Mouse (Mus musculus) kidney, adult 8-10 months (tissue): ENCODE data around the gene Fem1a.

Source experiments
- DNase-seq, 2 experiments: peaks; one replicate each; pipeline ENCODE4 v3.0.0; 2022

Fem1a gene

DNA sequence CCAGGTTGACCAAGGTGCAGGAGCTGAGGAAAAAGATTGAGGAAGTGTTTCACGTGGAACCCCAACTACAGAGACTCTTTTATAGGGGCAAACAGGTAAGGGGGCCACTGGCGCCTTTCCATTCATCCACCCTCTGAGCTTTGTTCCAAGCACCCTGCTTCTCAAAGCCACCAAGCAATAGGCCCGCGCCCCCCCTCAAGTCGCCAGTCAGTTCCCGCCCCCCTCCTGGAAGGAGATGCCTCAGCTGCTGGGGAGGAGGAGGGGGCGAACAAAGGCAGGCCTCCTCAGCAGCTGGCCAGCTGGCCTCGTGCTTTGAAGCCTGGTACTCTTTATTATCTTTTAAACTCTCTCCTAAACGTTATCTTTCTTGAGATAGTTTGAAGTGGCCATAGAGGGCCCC, 48.5 kb downstream of the Fem1a start:
- no peak for DNase-seq

DNA sequence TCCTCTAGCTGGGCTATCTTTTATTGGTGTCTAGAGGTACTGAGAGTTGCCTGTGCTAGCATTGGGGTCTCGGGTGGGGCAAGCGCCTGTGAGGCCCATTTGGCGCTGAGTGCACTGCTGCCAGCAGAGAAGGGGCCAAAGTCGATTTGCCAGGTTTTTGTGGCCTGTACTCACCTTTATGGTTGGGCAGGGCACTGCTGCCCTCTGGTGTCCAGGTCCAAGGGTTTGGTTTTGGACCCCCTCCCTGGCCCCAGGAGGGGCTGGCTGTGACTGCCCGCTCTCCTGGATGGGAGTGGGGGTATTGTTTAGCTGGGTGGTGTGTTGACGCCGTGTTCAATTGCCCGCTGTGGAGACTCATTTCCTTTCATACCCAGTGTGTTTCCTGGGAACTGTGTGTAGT, 49.2 kb downstream of the Fem1a start:
- peak in 1 of 2 experiments; percentile 59 for DNase-seq

DNA sequence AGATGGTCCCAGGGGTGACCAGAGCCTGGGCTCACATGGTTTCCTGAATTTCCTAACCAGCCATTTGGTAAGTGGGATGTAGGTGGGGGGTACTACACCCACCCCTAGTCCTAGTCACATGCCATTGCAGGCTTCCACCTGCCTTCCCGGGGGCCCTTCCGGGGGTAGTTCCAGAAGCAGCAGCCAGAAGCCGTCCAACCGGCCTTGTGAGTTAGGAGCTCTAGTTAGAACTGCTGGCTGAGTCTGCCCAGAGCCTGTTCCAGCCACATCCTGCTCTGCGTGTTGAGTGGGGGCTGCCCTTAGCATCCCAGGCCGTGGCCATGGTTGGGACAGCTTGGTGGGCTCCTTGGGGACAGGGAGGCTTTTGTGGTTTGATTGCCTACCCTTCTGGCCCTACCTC, 51.5 kb downstream of the Fem1a start:
- DNase-seq: peak; percentile 63 to 73

DNA sequence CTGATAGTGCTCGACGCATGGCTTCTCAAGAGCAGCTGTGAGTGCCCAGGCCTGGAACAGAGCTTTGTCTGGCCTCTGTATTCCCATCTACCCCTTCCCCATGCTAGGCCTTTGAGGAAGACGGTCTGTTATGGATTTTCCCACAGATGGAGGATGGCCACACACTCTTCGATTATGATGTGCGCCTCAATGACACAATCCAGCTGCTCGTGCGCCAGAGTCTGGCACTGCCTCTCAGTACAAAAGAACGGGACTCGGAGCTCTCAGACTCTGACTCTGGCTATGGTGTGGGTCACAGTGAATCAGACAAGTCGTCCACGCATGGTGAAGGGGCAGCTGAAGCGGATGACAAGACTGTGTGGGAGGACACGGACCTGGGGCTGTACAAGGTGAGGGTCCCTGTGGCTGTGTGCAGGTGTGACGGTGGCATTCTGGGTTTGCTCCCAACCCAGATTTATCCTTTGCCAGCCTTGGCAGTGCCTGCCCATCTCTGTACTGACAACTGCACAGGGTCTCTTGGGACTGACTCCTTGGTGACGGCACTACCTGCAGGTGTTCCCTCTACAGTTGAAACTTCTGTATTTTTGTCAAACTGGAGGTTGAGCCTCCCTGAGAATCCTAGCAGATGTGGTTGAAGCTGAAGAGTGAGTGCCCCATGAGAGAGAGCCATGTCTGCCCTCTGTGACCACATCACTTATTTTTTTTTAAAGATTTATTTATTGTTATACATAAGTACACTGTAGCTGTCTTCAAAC, 52.8 kb downstream of the Fem1a start:
- DNase-seq: no peak
